Mouse (Mus musculus) WW6 (cell line): ENCODE measurements around the gene Olfr803.

Experiments used
- DNase-seq: peaks from one replicate; pipeline ENCODE4 v3.0.0-alpha.2; 2013; ENCODE audit warnings: low read depth, low spot score

The Olfr803 gene

DNA sequence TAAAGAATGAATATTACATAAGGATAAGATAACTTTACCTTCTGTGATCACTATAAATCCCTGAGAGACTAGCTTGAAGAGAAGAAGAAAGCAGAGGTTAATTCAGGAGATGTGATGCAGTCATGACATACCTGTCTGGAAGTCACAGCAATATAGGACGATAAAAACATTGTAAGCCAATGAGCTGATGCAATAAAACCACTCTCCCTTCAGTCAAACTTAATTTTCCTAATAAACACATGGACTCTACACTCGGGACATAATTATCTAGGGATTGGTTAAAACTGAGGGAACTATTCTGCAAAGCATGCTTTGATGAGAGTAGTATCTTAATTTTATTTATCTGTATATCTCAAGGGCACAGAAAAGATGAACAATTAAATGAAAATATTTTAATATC, at the start of gene Olfr803:
Gene Olfr803 (minus strand): TSS at position 101 of the 400 bp plus-strand sequence.
- DNase-seq = no peak

- DNase-seq = no peak
These were observed 47.7 kb upstream of the Olfr803 start, which contains the start of gene Olfr806 for GRCm38 (mm10) chr10:129741821-129742220. Gene Olfr806 (minus strand): TSS chr10:129741921.

DNA sequence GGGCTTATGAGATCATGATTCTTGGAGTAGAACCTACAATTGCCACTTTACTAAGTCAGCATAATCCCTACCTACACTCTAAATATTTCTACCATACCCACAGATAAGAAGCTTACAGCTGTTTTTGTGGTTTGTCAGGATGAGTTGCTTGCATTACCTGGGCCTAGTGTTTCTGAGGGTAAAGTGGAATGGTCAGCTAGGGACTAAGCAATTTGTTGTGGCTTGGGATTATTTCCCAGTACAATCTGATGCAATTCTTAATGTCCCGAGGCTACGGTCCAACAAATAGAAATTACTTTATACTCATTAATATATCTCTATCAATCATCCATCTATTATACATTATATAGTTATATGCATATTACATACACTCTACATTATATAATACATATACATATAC, 35.2 kb upstream of the Olfr803 start, which contains the start of gene Olfr805:
Gene Olfr805 (minus strand): TSS at position 101 of the 400 bp plus-strand sequence.
- no peak for DNase-seq

- no peak for DNase-seq
These were observed 8.8 kb upstream of the Olfr803 start, which contains the start of gene Olfr804 for GRCm38 (mm10) chr10:129702910-129703309. Gene Olfr804 (plus strand): TSS chr10:129703210.

- DNase-seq = no peak
These were observed 6.0 kb downstream of the Olfr803 start, which contains the start of gene Olfr802 for GRCm38 (mm10) chr10:129688069-129688468. Gene Olfr802 (minus strand): TSS chr10:129688169.

DNA sequence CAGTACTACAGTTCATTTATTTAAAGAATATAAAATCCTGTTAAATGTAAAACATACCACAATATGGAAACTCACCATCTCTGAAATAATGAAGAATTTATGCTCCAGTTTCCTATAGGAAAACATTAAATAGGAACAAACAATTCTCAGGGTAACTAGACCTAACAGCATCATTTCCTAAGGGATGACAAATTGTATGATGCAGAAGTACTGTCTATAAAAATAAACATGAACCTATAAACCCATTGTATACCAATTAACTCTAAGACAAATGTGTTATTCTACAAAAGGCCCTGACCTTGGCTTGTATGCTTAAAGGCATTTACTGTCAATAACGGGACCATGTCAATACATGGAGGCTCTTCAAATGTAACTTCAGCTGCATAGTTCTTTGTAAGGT, 20.3 kb downstream of the Olfr803 start, which contains the start of gene Olfr801:
Gene Olfr801 (minus strand): TSS at position 101 of the 400 bp plus-strand sequence.
- no peak for DNase-seq

DNA sequence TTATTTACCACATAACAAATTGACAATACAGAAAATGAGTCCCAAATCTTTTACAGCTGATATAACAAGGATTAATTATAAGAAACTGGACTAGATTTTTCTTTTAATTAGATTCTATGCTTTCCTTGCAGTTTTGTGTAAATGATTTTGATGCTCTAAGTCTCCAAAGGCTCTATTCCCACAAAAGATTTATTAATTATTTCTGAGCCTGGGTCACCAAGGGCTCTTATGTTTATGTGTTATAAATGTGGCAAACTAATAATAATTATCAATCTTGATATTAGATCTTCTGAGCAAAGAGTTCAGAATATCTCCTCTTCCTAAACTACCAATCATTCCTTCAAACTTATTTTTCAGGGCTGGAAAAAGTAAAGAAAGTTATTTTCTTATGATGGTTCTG, 36.7 kb downstream of the Olfr803 start, which contains the start of gene Olfr800:
Gene Olfr800 (plus strand): TSS at position 301 of the 400 bp plus-strand sequence.
- no peak for DNase-seq

- DNase-seq = no peak
These were observed 42.3 kb downstream of the Olfr803 start for GRCm38 (mm10) chr10:129651763-129652162.
